Mouse (Mus musculus) hindbrain, postnatal 0 days (tissue): ENCODE measurements around the gene Zfp523. TPM values are rescaled to one million over a fixed set of nuclear protein-coding genes. Genes with fewer than 3 reads are reported as not detected.

Source experiments
- ATAC-seq: fragments of 200-750 bp; cut with Nextera tagmentation; 2 replicates; pipeline ENCODE4 v1.8.0; 2017; ENCODE audit warnings: mild to moderate bottlenecking, moderate TSS enrichment, moderate library complexity
- DNase-seq: peaks from one replicate; pipeline ENCODE4 v3.0.0-alpha.2; 2015; ENCODE audit warnings: low spot score
- H3K27ac ChIP-seq: fragments of 300-500 bp; sonication (generic); 2 replicates; pipeline ENCODE4 v1.5.1; 2014; ENCODE audit warnings: mild to moderate bottlenecking
- H3K27me3 ChIP-seq: fragments of 300-500 bp; sonication (generic); 2 replicates; pipeline ENCODE4 v1.6.1; 2014; ENCODE audit warnings: low read length, mixed read lengths; ENCODE audit not compliant: insufficient read depth
- H3K36me3 ChIP-seq: fragments of 300-500 bp; sonication (generic); 2 replicates; pipeline ENCODE4 v1.6.1; 2014; ENCODE audit warnings: low read length, mixed read lengths; ENCODE audit not compliant: insufficient read depth
- H3K4me1 ChIP-seq: fragments of 300-500 bp; sonication (generic); 2 replicates; pipeline ENCODE4 v1.6.1; 2014; ENCODE audit warnings: antibody characterized with exemption, low read length, mixed read lengths; ENCODE audit not compliant: insufficient read depth
- H3K4me2 ChIP-seq: fragments of 300-500 bp; sonication (generic); 2 replicates; pipeline ENCODE4 v1.6.1; 2014; ENCODE audit warnings: low read depth, mild to moderate bottlenecking, low read length, moderate library complexity, mixed read lengths
- H3K4me3 ChIP-seq: fragments of 300-500 bp; sonication (generic); 2 replicates; pipeline ENCODE4 v1.5.1; 2014; ENCODE audit warnings: low read length
- H3K9ac ChIP-seq: fragments of 300-500 bp; sonication (generic); replicated peaks from 2 replicates; pipeline ENCODE4 v1.6.1; 2014; ENCODE audit warnings: mild to moderate bottlenecking, low read length, moderate library complexity, mixed read lengths
- H3K9me3 ChIP-seq: fragments of 300-500 bp; sonication (generic); 2 replicates; pipeline ENCODE4 v1.6.1; 2016; ENCODE audit warnings: low read length, mixed read lengths
- CTCF ChIP-seq: IDR thresholded peaks from 2 replicates; pipeline ENCODE4 v1.5.1; 2016; ENCODE audit warnings: antibody characterized with exemption, control low read depth, low read depth
- WGBS: fragments of 180-500 bp; shearing (Covaris S2); extraction: QIAGEN DNeasy Blood & Tissue Kit; methylation state at CpG from one replicate; pipeline ENCODE4 v1.1.7; 2014; 5-methylcytosine and 5-hydroxymethylcytosine counted together
- polyA plus RNA-seq: library from polyadenylated mRNA; unstranded; fragments of >200 nt; fragmentation: Nextera tagmentation; extraction: Ambion mirVana; gene quantifications from 2 replicates; pipeline ENCODE4 v1.2.1, GENCODE M21; 2015
- total RNA-seq: library from RNA; depleted of rRNA; stranded (reverse); fragments of >200 nt; gene quantifications from 2 replicates; pipeline ENCODE4 v1.2.3, GENCODE M21; 2014; rRNA removed

Gene Zfp523
- total and polyA plus RNA-seq, 2 experiments from 2014 or later: 37.7 to 76.0 TPM

DNA sequence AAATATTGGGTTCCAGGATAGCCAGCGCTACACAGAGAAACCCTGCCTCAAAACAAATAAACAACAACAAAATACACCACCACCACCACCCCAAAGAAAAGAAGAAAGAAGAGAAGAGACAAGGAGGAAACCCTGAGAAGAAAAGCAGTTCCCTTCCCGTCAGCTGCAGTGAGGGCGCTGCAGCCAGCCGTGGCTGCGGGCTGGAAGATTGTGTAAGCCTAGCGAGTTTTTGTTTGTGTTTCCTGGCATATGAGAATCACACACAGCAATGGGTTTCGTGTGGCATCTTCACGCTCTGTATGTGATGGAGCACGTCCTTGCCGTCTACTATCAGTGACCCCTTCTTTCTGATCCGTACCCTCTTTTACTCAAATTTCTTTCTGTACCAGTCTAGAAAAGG, 69.7 kb downstream of the Zfp523 start:
- WGBS: 76% methylated on average over 11 of the region's 11 CpGs
- Histone ChIP-seq H3K27me3 (no peaks in the 10 kb centered on the region), H3K4me2 (no peak overlapping the region), H3K4me3 (no peak overlapping the region), H3K36me3 (no peaks in the 10 kb centered on the region), H3K27ac (no peak overlapping the region), H3K4me1 (no peaks in the 10 kb centered on the region; the same call in 1 of the 2 replicates), H3K9ac (no peak overlapping the region), H3K9me3 (no peaks in the 10 kb centered on the region)
- TF ChIP-seq CTCF: peak; percentile 12; the same call in 1 of the 2 replicates
- no peak for ATAC-seq
- no peak for DNase-seq

DNA sequence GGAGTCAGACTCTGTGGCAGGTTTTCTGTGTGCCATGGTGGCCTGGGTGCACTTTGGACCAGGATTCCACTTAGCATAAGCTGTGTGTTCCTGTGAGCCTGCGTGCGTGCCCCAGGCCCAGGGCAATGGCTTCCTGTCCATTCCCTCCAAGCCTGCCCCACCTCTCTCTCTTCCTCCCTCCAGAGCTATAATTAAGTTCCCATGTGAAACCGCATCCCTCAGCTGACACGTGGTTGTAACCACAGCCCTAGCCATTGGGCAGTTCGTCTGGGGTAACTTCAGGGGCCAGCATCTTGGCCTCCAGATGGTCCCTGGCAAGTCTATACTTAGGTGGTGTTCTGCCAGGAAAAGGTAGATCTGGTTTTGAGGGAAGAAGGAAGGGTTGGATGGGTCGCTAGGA, 70.7 kb downstream of the Zfp523 start:
- no peak overlapping the region for H3K4me2 ChIP-seq
- no peak overlapping the region for H3K4me3 ChIP-seq
- H3K4me1 ChIP-seq: peaks cover 4% of the 10 kb centered on the region
- no peaks in the 10 kb centered on the region for H3K9me3 ChIP-seq
- no peak for ATAC-seq
- no peak for TF ChIP-seq CTCF
- no peak overlapping the region for H3K27ac ChIP-seq
- WGBS: 67% methylated on average over 6 of the region's 6 CpGs
- no peak overlapping the region for H3K9ac ChIP-seq
- no peak for DNase-seq
- H3K27me3 ChIP-seq: no peaks in the 10 kb centered on the region
- no peaks in the 10 kb centered on the region for H3K36me3 ChIP-seq

DNA sequence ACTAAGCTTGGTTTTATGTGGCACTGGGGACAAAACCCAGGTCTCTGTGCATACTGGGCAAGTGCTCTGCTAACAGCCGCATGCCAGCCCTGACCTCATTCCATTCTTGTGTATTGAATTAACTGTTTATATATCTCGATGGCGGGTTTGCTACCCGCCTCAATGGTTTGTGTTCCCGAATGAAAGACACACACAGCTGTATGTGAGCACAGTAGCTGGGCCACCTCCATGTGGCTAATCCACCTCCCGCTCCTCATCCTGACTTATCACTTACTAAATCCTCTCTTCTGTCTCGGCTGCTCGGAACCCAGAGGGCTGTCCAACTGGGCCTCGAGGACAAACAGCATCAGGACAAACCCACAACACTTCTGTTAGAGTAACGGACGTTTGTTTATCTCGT, 72.1 kb downstream of the Zfp523 start:
- H3K27me3 ChIP-seq: no peaks in the 10 kb centered on the region
- no peak overlapping the region for H3K27ac ChIP-seq
- no peak for TF ChIP-seq CTCF
- H3K4me3 ChIP-seq: no peak overlapping the region
- no peak overlapping the region for H3K9ac ChIP-seq
- no peaks in the 10 kb centered on the region for H3K36me3 ChIP-seq
- H3K4me1 ChIP-seq: peaks cover 4% of the 10 kb centered on the region
- no peak overlapping the region for H3K4me2 ChIP-seq
- WGBS: 84% methylated on average over 12 of the region's 12 CpGs
- no peak for DNase-seq
- H3K9me3 ChIP-seq: no peaks in the 10 kb centered on the region
- no peak for ATAC-seq

DNA sequence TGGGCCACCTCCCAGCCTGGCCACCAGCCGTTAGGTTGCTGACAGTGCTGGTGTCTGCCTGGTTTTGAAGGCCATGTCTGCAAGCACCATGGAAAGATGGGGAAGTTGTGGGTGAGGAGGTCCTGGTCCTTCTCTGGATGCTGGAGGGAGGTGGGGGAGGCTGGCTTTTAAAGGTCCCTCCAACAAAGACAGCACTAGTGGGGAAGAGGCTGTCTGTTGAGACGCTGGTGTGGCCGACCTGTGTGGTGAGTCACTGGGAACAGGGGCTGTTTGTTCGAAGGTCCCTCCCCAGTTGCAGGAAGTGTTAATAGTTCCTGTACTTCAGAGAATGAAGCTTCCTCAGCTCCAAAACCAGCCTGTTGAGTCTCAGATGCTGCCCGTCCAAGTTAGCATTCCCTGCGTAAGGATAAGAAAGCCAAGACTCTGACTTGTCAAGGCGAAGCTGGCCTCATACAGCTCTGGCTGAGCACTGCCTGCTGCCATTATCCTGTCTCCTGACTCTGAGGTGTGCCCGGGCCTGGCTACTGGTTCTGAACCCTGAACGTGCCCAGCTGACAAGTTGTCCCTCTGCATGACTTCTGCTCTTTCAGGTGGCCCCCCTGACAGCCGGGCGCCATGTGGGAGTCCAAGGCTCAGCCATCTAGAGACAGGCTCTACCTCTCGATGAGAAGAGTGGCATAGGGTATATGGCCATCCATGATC, 74.8 kb downstream of the Zfp523 start:
- DNase-seq: no peak
- Histone ChIP-seq H3K9ac (no peak overlapping the region), H3K4me3 (no peak overlapping the region), H3K4me1 (peaks cover 8% of the 10 kb centered on the region), H3K9me3 (no peaks in the 10 kb centered on the region), H3K36me3 (no peaks in the 10 kb centered on the region), H3K27ac (no peak overlapping the region), H3K4me2 (no peak overlapping the region), H3K27me3 (no peaks in the 10 kb centered on the region)
- ATAC-seq: no peak
- no peak for TF ChIP-seq CTCF
- 85% methylated on average over 12 of the region's 12 CpGs for WGBS

DNA sequence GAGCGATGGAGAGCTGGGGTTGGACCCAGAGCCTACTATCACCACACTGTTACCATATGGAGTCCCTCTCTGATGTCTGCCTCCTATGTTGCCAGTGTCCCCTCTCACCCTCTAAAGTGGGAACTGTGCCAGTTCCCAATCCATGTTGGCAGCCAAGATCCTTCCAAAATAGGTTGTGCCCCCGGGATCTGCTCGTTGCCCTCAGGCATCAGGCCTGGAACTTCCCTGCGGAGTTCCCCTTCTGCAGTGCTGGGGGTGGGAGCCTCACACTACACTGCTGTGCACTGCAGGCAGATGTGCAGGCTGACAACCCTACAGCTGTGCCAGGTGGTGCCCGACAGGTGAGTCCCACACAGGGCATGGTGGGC, 75.3 kb downstream of the Zfp523 start:
- Histone ChIP-seq H3K4me3 (no peak overlapping the region), H3K27ac (no peak overlapping the region), H3K4me1 (peaks cover 8% of the 10 kb centered on the region), H3K4me2 (no peak overlapping the region), H3K36me3 (no peaks in the 10 kb centered on the region), H3K9me3 (no peaks in the 10 kb centered on the region), H3K9ac (no peak overlapping the region), H3K27me3 (no peaks in the 10 kb centered on the region)
- DNase-seq (no peak), ATAC-seq (no peak)
- TF ChIP-seq CTCF: no peak
- WGBS: 54% methylated on average over 5 of the region's 5 CpGs

DNA sequence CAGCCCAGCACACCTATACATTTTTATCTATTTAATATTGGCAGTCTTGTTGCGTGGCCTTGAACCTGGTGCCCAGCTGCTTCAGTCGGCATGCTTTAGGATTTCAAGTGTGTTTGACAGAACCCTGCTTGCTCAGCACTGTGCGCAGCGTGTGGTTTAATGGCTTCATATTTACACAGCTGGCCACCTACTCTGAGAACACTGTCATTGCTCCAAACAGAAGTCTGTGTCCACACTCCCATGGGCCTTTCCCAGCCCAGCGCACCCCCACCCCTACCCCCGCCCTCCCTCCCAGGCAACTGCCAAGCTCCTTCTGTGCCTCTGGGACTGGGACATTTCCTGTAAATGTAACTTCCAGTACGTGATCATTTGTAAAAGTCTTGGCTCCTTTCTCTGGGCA, 76.3 kb downstream of the Zfp523 start:
- WGBS: 72% methylated on average over 7 of the region's 7 CpGs
- H3K9ac ChIP-seq: no peak overlapping the region
- H3K9me3 ChIP-seq: no peaks in the 10 kb centered on the region
- ATAC-seq (no peak), DNase-seq (no peak)
- no peaks in the 10 kb centered on the region for H3K36me3 ChIP-seq
- peaks cover 8% of the 10 kb centered on the region for H3K4me1 ChIP-seq
- H3K4me3 ChIP-seq: no peak overlapping the region
- no peak for TF ChIP-seq CTCF
- H3K4me2 ChIP-seq: no peak overlapping the region
- no peak overlapping the region for H3K27ac ChIP-seq
- no peaks in the 10 kb centered on the region for H3K27me3 ChIP-seq

DNA sequence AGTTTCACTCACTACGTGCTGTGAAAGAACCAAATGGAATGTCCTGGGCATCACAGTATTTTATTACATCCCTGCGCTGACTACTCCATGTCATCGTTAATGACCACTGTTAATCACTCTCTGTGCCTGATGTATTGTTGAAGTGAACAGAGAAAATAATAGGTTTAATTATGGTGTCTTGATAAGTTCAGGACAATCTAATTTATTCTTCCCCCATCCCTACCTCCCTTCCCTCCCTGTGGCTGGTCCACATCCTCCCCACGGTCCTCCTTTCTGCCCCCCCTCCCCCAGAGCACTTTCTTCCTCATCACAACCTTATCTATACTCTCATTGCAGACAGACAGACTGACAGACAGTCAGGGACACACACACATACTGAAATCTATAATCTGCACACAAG, 77.9 kb downstream of the Zfp523 start:
- H3K27ac ChIP-seq: no peak overlapping the region

More for the DNA sequence above, 77.9 kb downstream of the Zfp523 start:
- no peak overlapping the region for H3K4me2 ChIP-seq
- no peak overlapping the region for H3K9ac ChIP-seq
- 67% methylated on average over 4 of the region's 4 CpGs for WGBS
- peaks cover 8% of the 10 kb centered on the region for H3K4me1 ChIP-seq
- H3K9me3 ChIP-seq: no peaks in the 10 kb centered on the region
- TF ChIP-seq CTCF: no peak
- no peak overlapping the region for H3K4me3 ChIP-seq
- H3K27me3 ChIP-seq: no peaks in the 10 kb centered on the region
- H3K36me3 ChIP-seq: no peaks in the 10 kb centered on the region
- ATAC-seq (no peak), DNase-seq (no peak)

Other genes with a start within 250 kb of the Zfp523 start
- gene Tcp11, start 96.5 kb upstream of the Zfp523 start, total RNA-seq: 2.9 and 3.6 TPM in 2 replicates
- 1.9 and 2.0 TPM in 2 replicates for gene Tcp11, start 96.5 kb upstream of the Zfp523 start, polyA plus RNA-seq
- 10.7 and 10.9 TPM in 2 replicates for gene Scube3, start 35.0 kb upstream of the Zfp523 start, total RNA-seq
- gene Scube3, start 35.0 kb upstream of the Zfp523 start, polyA plus RNA-seq: 2.1 TPM in 2 replicates
- gene Def6, start 30.6 kb downstream of the Zfp523 start, total RNA-seq: 5.4 and 13.0 TPM in 2 replicates
- gene Def6, start 30.6 kb downstream of the Zfp523 start, polyA plus RNA-seq: 7.8 and 9.9 TPM in 2 replicates
- 16.4 and 16.6 TPM in 2 replicates for gene Ppard, start 55.6 kb downstream of the Zfp523 start, total RNA-seq
- gene Ppard, start 55.6 kb downstream of the Zfp523 start, polyA plus RNA-seq: 1.4 and 1.7 TPM in 2 replicates
- 38.7 and 46.5 TPM in 2 replicates for gene Fance, start 136.4 kb downstream of the Zfp523 start, total RNA-seq
- gene Fance, start 136.4 kb downstream of the Zfp523 start, polyA plus RNA-seq: 23.6 and 27.2 TPM in 2 replicates
- 699 and 1,071 TPM in 2 replicates for gene Rpl10a, start 151.3 kb downstream of the Zfp523 start, total RNA-seq
- 337 and 355 TPM in 2 replicates for gene Rpl10a, start 151.3 kb downstream of the Zfp523 start, polyA plus RNA-seq
- 6.5 and 9.4 TPM in 2 replicates for gene Tead3, start 173.7 kb downstream of the Zfp523 start, total RNA-seq
- 1.3 and 1.7 TPM in 2 replicates for gene Tead3, start 173.7 kb downstream of the Zfp523 start, polyA plus RNA-seq
- 1.4 TPM in 1 of 2 replicates, not detected in the other for gene Tulp1, start 188.1 kb downstream of the Zfp523 start, total RNA-seq
- gene Tulp1, start 188.1 kb downstream of the Zfp523 start, polyA plus RNA-seq: 1.8 and 2.0 TPM in 2 replicates